Mouse (Mus musculus) lung, postnatal 25 days (tissue): ENCODE results near the gene Skint7.
"Not testable (repeated sequence)": the region's sequence is repeated elsewhere in the genome, so short reads cannot be mapped to it uniquely, and the experiment has no call there.

Experiments
- DNase-seq: peaks from one replicate; pipeline ENCODE4 v3.0.0; 2022; ENCODE audit warnings: low spot score

The Skint7 gene

DNA sequence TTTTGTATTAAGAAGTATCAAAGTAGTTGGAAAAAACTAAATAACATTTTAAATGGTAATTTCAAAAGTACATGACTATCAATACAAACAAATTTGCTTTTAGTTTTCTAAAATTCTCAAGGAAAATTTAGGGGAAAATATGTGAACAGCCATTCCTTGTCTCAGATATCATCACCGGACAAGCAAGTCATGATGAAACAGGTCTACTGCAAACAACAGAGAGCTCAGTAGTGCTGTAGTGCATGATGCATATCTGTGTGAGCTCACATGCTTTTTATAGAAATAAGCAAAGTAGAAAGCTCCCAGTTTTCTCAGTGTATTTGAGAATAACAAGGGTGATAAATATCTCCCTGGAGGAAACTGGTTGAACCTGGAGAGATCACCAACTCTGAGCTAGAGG lies at the start of gene Skint7:
Gene Skint7, plus strand, starts transcription at position 301 of the 400 bp plus-strand sequence.
- DNase-seq: no peak

GRCm38 (mm10) chr4:111961309-111961708 lies 11.4 kb upstream of the Skint7 start:
- DNase-seq: no peak

DNA sequence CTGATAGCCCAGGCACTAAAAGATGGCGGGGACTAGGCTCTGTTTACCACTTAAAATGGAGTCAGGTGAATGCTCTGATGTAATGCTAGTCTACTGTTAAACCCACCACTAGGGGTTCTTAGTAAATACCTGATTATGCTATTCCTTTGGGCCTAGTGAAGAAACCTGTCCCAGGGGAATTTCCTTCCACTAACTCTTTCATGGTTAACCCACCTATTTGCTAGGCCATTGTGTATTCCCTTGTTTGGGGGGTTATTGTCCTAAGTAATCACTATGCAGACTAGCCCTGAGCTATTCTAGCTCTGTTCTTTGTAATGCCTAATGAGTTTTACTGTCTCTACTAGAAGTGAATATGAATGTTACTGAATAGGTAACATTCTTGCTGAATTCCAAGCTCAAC lies 9.5 kb upstream of the Skint7 start:
- not testable (repeated sequence) for DNase-seq

- no peak for DNase-seq
Observed at GRCm38 (mm10) chr4:111963669-111964068, 9.1 kb upstream of the Skint7 start.

GRCm38 (mm10) chr4:112005969-112006368 lies 33.2 kb downstream of the Skint7 start, which contains the start of gene Skint1:
TSS of gene Skint1 (plus strand) at chr4:112006269.
- DNase-seq: no peak
